Mouse (Mus musculus) CH12.LX (cell line): ENCODE results near the gene Usp17lb. TPM values are rescaled to one million over a fixed set of nuclear protein-coding genes. Genes with fewer than 3 reads are reported as not detected.

Source experiments
- DNase-seq: peaks from one replicate; pipeline ENCODE4 v3.0.0-alpha.2; 2013; ENCODE audit errors: extremely low read depth
- H3K27ac ChIP-seq: 2 replicates; pipeline ENCODE4 v1.5.1; 2012; ENCODE audit warnings: low read depth, mild to moderate bottlenecking, control low read depth, moderate library complexity; ENCODE audit not compliant: insufficient read depth
- H3K27me3 ChIP-seq: replicated peaks from 2 replicates; pipeline ENCODE3; 2012; ENCODE audit warnings: inconsistent platforms
- H3K36me3 ChIP-seq, 2 experiments: replicated peaks in 1 of 2; 2 replicates each; pipeline versions ENCODE3 to v1.6.1; 2012; ENCODE audit warnings: inconsistent platforms in 1 of 2, low read length in 1 of 2, mild to moderate bottlenecking in 1 of 2, mixed read lengths in 1 of 2, moderate library complexity in 1 of 2; ENCODE audit not compliant: control insufficient read depth in 1 of 2, insufficient read depth in 1 of 2
- H3K4me1 ChIP-seq, 2 experiments: 2 replicates each; pipeline ENCODE4 v1.6.1; 2012; ENCODE audit warnings: inconsistent platforms in 1 of 2, moderate library complexity in 1 of 2; ENCODE audit not compliant: insufficient read depth in 2 of 2, control insufficient read depth in 1 of 2
- H3K4me2 ChIP-seq: 2 replicates; pipeline ENCODE4 v1.6.1; 2012; ENCODE audit warnings: low read depth, mild to moderate bottlenecking, control low read depth; ENCODE audit not compliant: poor library complexity, insufficient read depth, severe bottlenecking
- H3K4me3 ChIP-seq, 3 experiments: fragments of 150-350 bp in 1 of 3; sonication (generic) in 1 of 3; replicated peaks in 1 of 3; 2 replicates each; pipeline versions ENCODE3 to v1.5.1; 2011 to 2012; ENCODE audit warnings: low read depth in 2 of 3, low read length in 2 of 3, mild to moderate bottlenecking in 2 of 3, moderate library complexity in 2 of 3, control low read depth in 1 of 3, improper control_type of control experiment in 1 of 3, inconsistent platforms in 1 of 3, mixed read lengths in 1 of 3; ENCODE audit not compliant: poor library complexity in 1 of 3
- H3K79me2 ChIP-seq: replicated peaks from 2 replicates; pipeline ENCODE4 v1.6.1; 2012; ENCODE audit warnings: mild to moderate bottlenecking, moderate library complexity; ENCODE audit not compliant: control insufficient read depth, poor library complexity, insufficient read depth, severe bottlenecking; ENCODE audit errors: extremely low read depth
- H3K9ac ChIP-seq: 2 replicates; pipeline ENCODE4 v1.6.1; 2012; ENCODE audit warnings: low read depth, mild to moderate bottlenecking, control low read depth, moderate library complexity; ENCODE audit not compliant: insufficient read depth
- H3K9me3 ChIP-seq: replicated peaks from 2 replicates; pipeline ENCODE3; 2012; ENCODE audit warnings: low read length, inconsistent platforms, mixed read lengths
- ELF1 ChIP-seq: IDR thresholded peaks from 2 replicates; pipeline ENCODE4 v1.6.1; 2014; ENCODE audit warnings: low read depth, mild to moderate bottlenecking, inconsistent platforms, low read length, improper control_type of control experiment
- EP300 ChIP-seq: IDR thresholded peaks from 2 replicates; pipeline ENCODE4 v1.6.1; 2011; ENCODE audit warnings: low read length, improper control_type of control experiment
- ETS1 ChIP-seq: conservative IDR thresholded peaks from 2 replicates; pipeline ENCODE4 v1.6.1; 2012; ENCODE audit warnings: low read depth, mild to moderate bottlenecking, inconsistent platforms, low read length, improper control_type of control experiment, moderate library complexity
- IRF4 ChIP-seq: IDR thresholded peaks from 2 replicates; pipeline ENCODE4 v1.6.1; 2014; ENCODE audit warnings: low read depth, mild to moderate bottlenecking, inconsistent platforms, low read length, improper control_type of control experiment
- JUN ChIP-seq: IDR thresholded peaks from 2 replicates; pipeline ENCODE4 v1.6.1; 2011; ENCODE audit warnings: low read depth, mild to moderate bottlenecking, low read length, improper control_type of control experiment, moderate library complexity; ENCODE audit not compliant: insufficient read depth
- JUND ChIP-seq: conservative IDR thresholded peaks from 2 replicates; pipeline ENCODE4 v1.6.1; 2011; ENCODE audit warnings: low read depth, low read length, improper control_type of control experiment
- MAFK ChIP-seq: IDR thresholded peaks from 2 replicates; pipeline ENCODE4 v1.6.1; 2011; ENCODE audit warnings: low read length, improper control_type of control experiment; ENCODE audit not compliant: insufficient replicate concordance
- MAZ ChIP-seq: IDR thresholded peaks from 2 replicates; pipeline ENCODE4 v1.6.1; 2012; ENCODE audit warnings: low read depth, mild to moderate bottlenecking, inconsistent platforms, low read length, improper control_type of control experiment, moderate library complexity
- MEF2A ChIP-seq: IDR thresholded peaks from 2 replicates; pipeline ENCODE4 v1.6.1; 2014; ENCODE audit warnings: low read depth, mild to moderate bottlenecking, inconsistent platforms, low read length, improper control_type of control experiment, borderline replicate concordance
- PAX5 ChIP-seq: IDR thresholded peaks from 2 replicates; pipeline ENCODE4 v1.6.1; 2012; ENCODE audit warnings: low read length, inconsistent platforms, mixed read lengths
- POLR2A ChIP-seq: IDR thresholded peaks from 2 replicates; pipeline ENCODE4 v1.6.1; 2011; ENCODE audit warnings: low read depth, mild to moderate bottlenecking, improper control_type of control experiment, low read length
- POLR2AphosphoS2 ChIP-seq: IDR thresholded peaks from 2 replicates; pipeline ENCODE4 v1.6.1; 2011; ENCODE audit warnings: low read depth, low read length, improper control_type of control experiment
- RCOR1 ChIP-seq: conservative IDR thresholded peaks from 2 replicates; pipeline ENCODE4 v1.6.1; 2012; ENCODE audit warnings: low read depth, mild to moderate bottlenecking, inconsistent platforms, low read length, improper control_type of control experiment
- SIN3A ChIP-seq: IDR thresholded peaks from 2 replicates; pipeline ENCODE4 v1.6.1; 2012; ENCODE audit warnings: low read length, improper control_type of control experiment, inconsistent platforms
- SMC3 ChIP-seq: IDR thresholded peaks from 2 replicates; pipeline ENCODE4 v1.6.1; 2011; ENCODE audit warnings: low read depth, low read length, improper control_type of control experiment
- TBP ChIP-seq: conservative IDR thresholded peaks from 2 replicates; pipeline ENCODE4 v1.6.1; 2011; ENCODE audit warnings: low read depth, low read length, improper control_type of control experiment
- UBTF ChIP-seq: IDR thresholded peaks from 2 replicates; pipeline ENCODE4 v1.6.1; 2012; ENCODE audit warnings: low read depth, mild to moderate bottlenecking, inconsistent platforms, low read length, improper control_type of control experiment, moderate library complexity
- USF1 ChIP-seq: IDR thresholded peaks from 2 replicates; pipeline ENCODE4 v1.6.1; 2014; ENCODE audit warnings: low read depth, mild to moderate bottlenecking, inconsistent platforms, low read length, improper control_type of control experiment
- ZMIZ1 ChIP-seq: IDR thresholded peaks from 2 replicates; pipeline ENCODE4 v1.6.1; 2012; ENCODE audit warnings: low read depth, mild to moderate bottlenecking, inconsistent platforms, low read length, improper control_type of control experiment
- dilution Hi-C: fragments of 300-500 bp; cut with MboI; formaldehyde crosslinking; loops from 2 replicates; pipeline ENCODE4 v1.14.3; 2020; ENCODE audit warnings: low sequenced_read_pairs; ENCODE audit not compliant: extremely low pct_unique_long_range_greater_than_20kb, extremely low pct_ligation_motif_present
- in situ Hi-C: fragments of 300-500 bp; cut with MboI; formaldehyde crosslinking; loops from 3 replicates; pipeline ENCODE4 v1.14.3; 2019; ENCODE audit warnings: low sequenced_read_pairs, low pct_ligation_motif_present, low pct_unique_long_range_greater_than_20kb, mixed read lengths
- polyA plus RNA-seq: library from polyadenylated mRNA; unstranded; fragments of >175 nt; gene quantifications from 2 replicates; pipeline ENCODE4 v1.2.1, GENCODE M21; 2012; ENCODE audit warnings: low read depth; ENCODE audit not compliant: insufficient read length
- total RNA-seq, 2 experiments: library from RNA; depleted of rRNA; stranded (reverse); fragments of 300-350 nt in 1 of 2; fragments of >200 nt in 1 of 2; gene quantifications; 2 replicates each; pipeline ENCODE4 v1.2.3; 2012 to 2014

Usp17lb gene
- total and polyA plus RNA-seq, 3 experiments = not detected

DNA sequence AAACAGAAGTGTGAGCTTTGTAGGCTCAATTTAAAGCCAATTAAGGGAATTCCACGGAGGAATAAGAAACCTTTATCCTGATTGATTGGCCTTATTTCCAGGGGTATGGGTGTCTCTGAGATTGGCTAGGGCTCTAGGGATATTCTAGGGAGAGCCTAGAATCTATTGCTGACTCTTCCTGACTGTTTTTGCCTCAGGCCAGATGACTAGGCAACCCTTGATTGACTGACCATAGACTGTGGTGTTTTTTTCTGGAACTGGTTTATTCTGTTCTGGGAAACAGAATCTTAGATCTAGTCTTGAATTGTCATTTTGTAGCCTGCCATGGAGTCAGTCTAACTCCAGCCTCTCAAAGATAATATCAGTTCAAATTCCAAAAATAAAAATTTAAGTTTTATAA is 51.6 kb downstream of the Usp17lb start:
- Histone ChIP-seq H3K27ac (no peak overlapping the region), H3K36me3 (no peaks in the 10 kb centered on the region), H3K4me2 (no peak overlapping the region), H3K27me3 (no peaks in the 10 kb centered on the region), H3K9me3 (no peaks in the 10 kb centered on the region), H3K9ac (no peak overlapping the region), H3K79me2 (no peaks in the 10 kb centered on the region), H3K4me3 (no peak overlapping the region), H3K4me1 (no peaks in the 10 kb centered on the region)
- dilution Hi-C loops (no loop called here), in situ Hi-C loops (no loop called here)
- TF ChIP-seq MAZ = no peak
- TF ChIP-seq SMC3 = no peak
- no peak for TF ChIP-seq POLR2AphosphoS2
- no peak for TF ChIP-seq SIN3A
- no peak for TF ChIP-seq EP300
- TF ChIP-seq TBP = no peak
- TF ChIP-seq MAFK = no peak
- TF ChIP-seq POLR2A = no peak
- TF ChIP-seq ETS1 = no peak
- no peak for TF ChIP-seq MEF2A
- no peak for TF ChIP-seq JUND
- no peak for TF ChIP-seq RCOR1
- TF ChIP-seq ZMIZ1 = no peak
- no peak for TF ChIP-seq USF1
- TF ChIP-seq ELF1 = no peak
- TF ChIP-seq UBTF = no peak
- TF ChIP-seq IRF4 = no peak
- TF ChIP-seq JUN = no peak
- TF ChIP-seq PAX5 = no peak
- DNase-seq = no peak

Other genes with a start within 250 kb of the Usp17lb start
Only the 20 nearest of the 21 such genes appear.
- not detected in 2 replicates for gene Olfr656, start 228.6 kb downstream of the Usp17lb start, total RNA-seq (2012; rRNA removed)
- not detected in 2 replicates for gene Olfr656, start 228.6 kb downstream of the Usp17lb start, total RNA-seq (2014; rRNA removed)
- not detected in 2 replicates for gene Olfr656, start 228.6 kb downstream of the Usp17lb start, polyA plus RNA-seq
- gene Olfr657, start 217.8 kb downstream of the Usp17lb start, total RNA-seq (2012; rRNA removed) = not detected in 2 replicates
- not detected in 2 replicates for gene Olfr657, start 217.8 kb downstream of the Usp17lb start, total RNA-seq (2014; rRNA removed)
- gene Olfr657, start 217.8 kb downstream of the Usp17lb start, polyA plus RNA-seq = not detected in 2 replicates
- not detected in 2 replicates for gene Olfr658, start 195.3 kb downstream of the Usp17lb start, total RNA-seq (2012; rRNA removed)
- gene Olfr658, start 195.3 kb downstream of the Usp17lb start, total RNA-seq (2014; rRNA removed) = not detected in 2 replicates
- gene Olfr658, start 195.3 kb downstream of the Usp17lb start, polyA plus RNA-seq = not detected in 2 replicates
- gene Olfr659, start 175.8 kb downstream of the Usp17lb start, total RNA-seq (2012; rRNA removed) = not detected in 2 replicates
- gene Olfr659, start 175.8 kb downstream of the Usp17lb start, total RNA-seq (2014; rRNA removed) = not detected in 2 replicates
- gene Olfr659, start 175.8 kb downstream of the Usp17lb start, polyA plus RNA-seq = not detected in 2 replicates
- gene Olfr661, start 156.1 kb downstream of the Usp17lb start, total RNA-seq (2012; rRNA removed) = not detected in 2 replicates
- gene Olfr661, start 156.1 kb downstream of the Usp17lb start, total RNA-seq (2014; rRNA removed) = not detected in 2 replicates
- not detected in 2 replicates for gene Olfr661, start 156.1 kb downstream of the Usp17lb start, polyA plus RNA-seq
- 0.08 TPM in 1 of 2 replicates, not detected in the other for gene Usp17le, start 65.1 kb downstream of the Usp17lb start, total RNA-seq (2012; rRNA removed)
- gene Usp17le, start 65.1 kb downstream of the Usp17lb start, total RNA-seq (2014; rRNA removed) = not detected in 2 replicates
- not detected in 2 replicates for gene Usp17le, start 65.1 kb downstream of the Usp17lb start, polyA plus RNA-seq
- 0.13 and 0.17 TPM in 2 replicates for gene Usp17la, start 14.4 kb upstream of the Usp17lb start, total RNA-seq (2012; rRNA removed)
- gene Usp17la, start 14.4 kb upstream of the Usp17lb start, total RNA-seq (2014; rRNA removed) = not detected in 2 replicates
- gene Usp17la, start 14.4 kb upstream of the Usp17lb start, polyA plus RNA-seq = 0.10 and 0.11 TPM in 2 replicates
- gene Olfr665, start 35.4 kb upstream of the Usp17lb start, total RNA-seq (2012; rRNA removed) = not detected in 2 replicates
- not detected in 2 replicates for gene Olfr665, start 35.4 kb upstream of the Usp17lb start, total RNA-seq (2014; rRNA removed)
- not detected in 2 replicates for gene Olfr665, start 35.4 kb upstream of the Usp17lb start, polyA plus RNA-seq
- gene Olfr666, start 53.3 kb upstream of the Usp17lb start, total RNA-seq (2012; rRNA removed) = not detected in 2 replicates
- gene Olfr666, start 53.3 kb upstream of the Usp17lb start, total RNA-seq (2014; rRNA removed) = not detected in 2 replicates
- not detected in 2 replicates for gene Olfr666, start 53.3 kb upstream of the Usp17lb start, polyA plus RNA-seq
- gene Olfr667, start 78.9 kb upstream of the Usp17lb start, total RNA-seq (2012; rRNA removed) = not detected in 2 replicates
- not detected in 2 replicates for gene Olfr667, start 78.9 kb upstream of the Usp17lb start, total RNA-seq (2014; rRNA removed)
- not detected in 2 replicates for gene Olfr667, start 78.9 kb upstream of the Usp17lb start, polyA plus RNA-seq
- gene Olfr668, start 85.5 kb upstream of the Usp17lb start, total RNA-seq (2012; rRNA removed) = not detected in 2 replicates
- gene Olfr668, start 85.5 kb upstream of the Usp17lb start, total RNA-seq (2014; rRNA removed) = not detected in 2 replicates
- gene Olfr668, start 85.5 kb upstream of the Usp17lb start, polyA plus RNA-seq = not detected in 2 replicates
- not detected in 2 replicates for gene Olfr669, start 91.6 kb upstream of the Usp17lb start, total RNA-seq (2012; rRNA removed)
- gene Olfr669, start 91.6 kb upstream of the Usp17lb start, total RNA-seq (2014; rRNA removed) = not detected in 2 replicates
- gene Olfr669, start 91.6 kb upstream of the Usp17lb start, polyA plus RNA-seq = not detected in 2 replicates
- not detected in 2 replicates for gene Olfr670, start 120.0 kb upstream of the Usp17lb start, total RNA-seq (2012; rRNA removed)
- not detected in 2 replicates for gene Olfr670, start 120.0 kb upstream of the Usp17lb start, total RNA-seq (2014; rRNA removed)
- not detected in 2 replicates for gene Olfr670, start 120.0 kb upstream of the Usp17lb start, polyA plus RNA-seq
- gene Olfr671, start 136.5 kb upstream of the Usp17lb start, total RNA-seq (2012; rRNA removed) = not detected in 2 replicates
- gene Olfr671, start 136.5 kb upstream of the Usp17lb start, total RNA-seq (2014; rRNA removed) = not detected in 2 replicates
- gene Olfr671, start 136.5 kb upstream of the Usp17lb start, polyA plus RNA-seq = not detected in 2 replicates
- gene Olfr672, start 159.4 kb upstream of the Usp17lb start, total RNA-seq (2012; rRNA removed) = not detected in 2 replicates
- gene Olfr672, start 159.4 kb upstream of the Usp17lb start, total RNA-seq (2014; rRNA removed) = not detected in 2 replicates
- not detected in 2 replicates for gene Olfr672, start 159.4 kb upstream of the Usp17lb start, polyA plus RNA-seq
- not detected in 2 replicates for gene Olfr675, start 185.9 kb upstream of the Usp17lb start, total RNA-seq (2012; rRNA removed)
- not detected in 2 replicates for gene Olfr675, start 185.9 kb upstream of the Usp17lb start, total RNA-seq (2014; rRNA removed)
- not detected in 2 replicates for gene Olfr675, start 185.9 kb upstream of the Usp17lb start, polyA plus RNA-seq
- not detected in 2 replicates for gene Olfr676, start 190.1 kb upstream of the Usp17lb start, total RNA-seq (2012; rRNA removed)
- not detected in 2 replicates for gene Olfr676, start 190.1 kb upstream of the Usp17lb start, total RNA-seq (2014; rRNA removed)
- gene Olfr676, start 190.1 kb upstream of the Usp17lb start, polyA plus RNA-seq = not detected in 2 replicates
- gene Olfr677, start 208.8 kb upstream of the Usp17lb start, total RNA-seq (2012; rRNA removed) = not detected in 2 replicates
- not detected in 2 replicates for gene Olfr677, start 208.8 kb upstream of the Usp17lb start, total RNA-seq (2014; rRNA removed)
- not detected in 2 replicates for gene Olfr677, start 208.8 kb upstream of the Usp17lb start, polyA plus RNA-seq
- not detected in 2 replicates for gene Olfr678, start 221.9 kb upstream of the Usp17lb start, total RNA-seq (2012; rRNA removed)
- not detected in 2 replicates for gene Olfr678, start 221.9 kb upstream of the Usp17lb start, total RNA-seq (2014; rRNA removed)
- not detected in 2 replicates for gene Olfr678, start 221.9 kb upstream of the Usp17lb start, polyA plus RNA-seq
- gene Olfr679, start 238.6 kb upstream of the Usp17lb start, total RNA-seq (2012; rRNA removed) = not detected in 2 replicates
- gene Olfr679, start 238.6 kb upstream of the Usp17lb start, total RNA-seq (2014; rRNA removed) = not detected in 2 replicates
- gene Olfr679, start 238.6 kb upstream of the Usp17lb start, polyA plus RNA-seq = not detected in 2 replicates